Mouse (Mus musculus): Measurements from ENCODE around the gene Hexdc. TPM values are rescaled to one million over a fixed set of nuclear protein-coding genes. Genes with fewer than 3 reads are reported as not detected.
A peak's percentile ranks its signal among the peaks of the same experiment; 100 is the strongest.

Gene Hexdc
- polyA plus RNA-seq, 1 experiment from 2014 or later = 7.0 TPM

DNA sequence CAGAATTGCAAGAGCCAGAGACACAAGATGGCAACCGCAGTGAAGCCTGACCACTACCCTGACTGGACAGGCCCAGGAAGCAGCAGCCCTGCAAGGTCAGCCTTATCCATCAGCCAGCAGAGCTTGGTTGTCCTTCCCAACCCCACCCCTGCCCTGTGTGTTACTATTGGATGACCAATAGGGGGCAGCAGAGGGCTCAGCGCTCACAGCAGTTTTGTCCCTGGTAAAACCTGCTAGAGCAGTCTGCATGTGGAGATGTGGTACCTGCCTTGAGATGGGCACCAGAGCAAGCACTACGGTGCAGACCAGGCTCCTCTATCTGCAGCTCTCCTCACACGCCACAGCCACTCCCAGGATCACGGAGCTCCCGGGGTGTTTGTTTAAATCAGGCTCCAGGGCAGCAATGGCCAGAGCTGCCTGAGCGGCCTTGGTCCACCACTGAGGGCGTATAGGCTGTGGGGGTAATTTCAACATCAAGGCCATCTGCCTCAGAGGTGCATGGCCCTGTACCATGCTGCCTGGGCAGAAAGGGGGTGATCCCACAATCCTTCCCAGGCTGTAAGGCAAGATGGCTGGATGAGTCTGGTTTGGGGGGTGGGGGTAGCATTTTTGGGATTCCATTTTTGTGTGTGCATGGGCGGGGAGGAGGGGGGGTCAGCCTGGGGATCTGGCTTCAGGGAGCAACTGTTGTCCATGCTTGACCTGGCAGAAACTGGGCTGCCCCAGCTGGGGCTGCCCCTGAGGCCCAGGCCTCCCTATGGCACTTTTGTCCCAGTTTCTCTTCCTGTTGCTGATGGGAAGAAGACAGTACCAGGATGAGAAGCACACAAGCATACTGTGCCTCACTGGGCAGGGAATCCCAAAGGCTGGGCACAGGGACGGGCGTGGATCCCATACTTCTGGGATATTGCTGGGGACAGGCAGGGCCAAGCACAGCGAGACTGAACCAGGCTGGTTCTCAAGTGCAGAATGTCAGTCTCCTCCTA lies 27.7 kb upstream of the Hexdc start:
- Histone ChIP-seq H3K4me3 (ENCODE audit: low read depth, low read length) (no peak overlapping the region), H3K4me2 (ENCODE audit: low read depth) (no peak overlapping the region), H3K4me1 (ENCODE audit: control insufficient read depth, insufficient read depth, low read length) (0 out of 2 replicates have a peak, but pooled peaks cover 4% of the 10 kb centered on the region), H3K9ac (ENCODE audit: low read length) (no peak overlapping the region), H3K36me3 (ENCODE audit: control insufficient read depth, insufficient read depth, low read length) (no peaks in the 10 kb centered on the region), H3K9me3 (ENCODE audit: control insufficient read depth, low read length) (no peaks in the 10 kb centered on the region), H3K27me3 (ENCODE audit: control insufficient read depth, insufficient read depth, low read length) (no peaks in the 10 kb centered on the region), H3K27ac (ENCODE audit: low read depth, low read length) (no peak overlapping the region)
- ATAC-seq (ENCODE audit: insufficient read depth, low FRiP score, low TSS enrichment) (no peak; the same call in 1 of the 2 replicates), DNase-seq (ENCODE audit: low spot score) (peak; percentile 56)
- WGBS = 54% methylated on average over 12 of the region's 12 CpGs

DNA sequence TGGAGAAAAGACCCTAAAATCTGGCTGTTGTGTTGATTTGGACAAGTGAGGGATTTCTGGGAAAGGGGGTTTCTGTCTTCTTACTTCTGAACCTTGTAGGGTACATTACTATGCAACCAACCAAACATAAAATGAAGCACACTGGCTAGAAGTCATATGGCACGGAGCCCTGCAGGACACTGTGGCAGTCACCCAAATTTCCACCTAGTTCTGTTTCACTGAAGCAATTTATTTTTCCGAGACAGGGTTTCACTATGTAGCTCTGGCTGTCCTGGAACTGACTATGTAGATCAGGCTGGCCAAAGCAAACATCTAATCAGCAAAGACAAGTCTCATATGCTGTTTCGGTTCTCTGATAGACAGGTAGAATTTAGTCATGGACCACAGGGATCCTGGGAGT lies 14.6 kb upstream of the Hexdc start:
- Histone ChIP-seq H3K9me3 (ENCODE audit: control insufficient read depth, low read length) (no peaks in the 10 kb centered on the region), H3K4me1 (ENCODE audit: control insufficient read depth, insufficient read depth, low read length) (no peaks in the 10 kb centered on the region), H3K4me2 (ENCODE audit: low read depth) (no peak overlapping the region), H3K27ac (ENCODE audit: low read depth, low read length) (no peak overlapping the region), H3K9ac (ENCODE audit: low read length) (no peak overlapping the region), H3K36me3 (ENCODE audit: control insufficient read depth, insufficient read depth, low read length) (no peaks in the 10 kb centered on the region), H3K4me3 (ENCODE audit: low read depth, low read length) (no peak overlapping the region), H3K27me3 (ENCODE audit: control insufficient read depth, insufficient read depth, low read length) (no peaks in the 10 kb centered on the region)
- 90% methylated on average over 3 of the region's 3 CpGs for WGBS
- DNase-seq (ENCODE audit: low spot score) (no peak), ATAC-seq (ENCODE audit: insufficient read depth, low FRiP score, low TSS enrichment) (no peak)

DNA sequence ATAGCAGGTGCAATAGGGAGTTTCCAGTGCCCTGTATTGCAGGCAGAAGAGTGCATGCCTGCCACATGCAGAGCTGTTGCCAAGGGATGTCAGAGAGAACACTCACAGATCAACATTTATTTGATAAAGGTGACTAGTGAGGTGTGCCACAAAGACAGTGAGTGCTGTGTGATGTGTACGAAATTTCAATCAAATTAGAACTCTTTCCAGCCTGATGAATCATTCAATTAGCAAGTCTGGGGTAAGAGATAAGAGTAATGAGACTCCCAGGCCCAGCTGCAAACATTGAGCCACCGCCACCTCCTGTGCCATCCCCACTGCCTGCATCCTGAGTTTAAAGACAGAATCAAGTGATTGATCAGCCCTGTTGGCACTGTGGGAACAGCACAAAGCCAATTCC lies 11.5 kb upstream of the Hexdc start:
- Histone ChIP-seq H3K36me3 (ENCODE audit: control insufficient read depth, insufficient read depth, low read length) (no peaks in the 10 kb centered on the region), H3K4me1 (ENCODE audit: control insufficient read depth, insufficient read depth, low read length) (no peaks in the 10 kb centered on the region), H3K9ac (ENCODE audit: low read length) (no peak overlapping the region), H3K27me3 (ENCODE audit: control insufficient read depth, insufficient read depth, low read length) (no peaks in the 10 kb centered on the region), H3K27ac (ENCODE audit: low read depth, low read length) (no peak overlapping the region), H3K9me3 (ENCODE audit: control insufficient read depth, low read length) (no peaks in the 10 kb centered on the region), H3K4me2 (ENCODE audit: low read depth) (no peak overlapping the region), H3K4me3 (ENCODE audit: low read depth, low read length) (no peak overlapping the region)
- no peak for DNase-seq (ENCODE audit: low spot score)
- 75% methylated on average over 2 of the region's 2 CpGs for WGBS
- ATAC-seq (ENCODE audit: insufficient read depth, low FRiP score, low TSS enrichment) = no peak

DNA sequence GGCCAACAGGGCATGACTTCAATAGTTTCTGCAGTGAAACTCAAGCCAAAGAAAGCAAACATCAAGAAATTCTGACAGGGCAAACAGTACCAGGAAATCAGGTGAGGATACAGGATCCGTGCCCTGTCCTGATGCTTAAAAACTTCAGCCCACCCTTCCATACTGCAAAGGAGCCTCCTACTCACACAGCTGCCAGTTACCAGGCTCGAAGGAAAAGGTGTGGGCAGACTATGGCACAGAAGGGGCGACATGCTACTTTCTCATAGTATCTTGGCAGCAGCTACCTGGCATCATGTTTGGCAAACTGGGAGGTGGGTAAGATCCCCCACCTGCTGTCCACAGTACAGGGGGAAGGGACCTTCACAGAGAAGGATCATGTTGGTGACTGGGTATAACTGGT lies 10.8 kb upstream of the Hexdc start:
- Histone ChIP-seq H3K9ac (ENCODE audit: low read length) (no peak overlapping the region), H3K4me1 (ENCODE audit: control insufficient read depth, insufficient read depth, low read length) (no peaks in the 10 kb centered on the region), H3K36me3 (ENCODE audit: control insufficient read depth, insufficient read depth, low read length) (no peaks in the 10 kb centered on the region), H3K9me3 (ENCODE audit: control insufficient read depth, low read length) (no peaks in the 10 kb centered on the region), H3K27me3 (ENCODE audit: control insufficient read depth, insufficient read depth, low read length) (no peaks in the 10 kb centered on the region), H3K4me3 (ENCODE audit: low read depth, low read length) (no peak overlapping the region), H3K27ac (ENCODE audit: low read depth, low read length) (no peak overlapping the region), H3K4me2 (ENCODE audit: low read depth) (no peak overlapping the region)
- ATAC-seq (ENCODE audit: insufficient read depth, low FRiP score, low TSS enrichment) (no peak), DNase-seq (ENCODE audit: low spot score) (no peak)
- WGBS = 80% methylated on average over 3 of the region's 3 CpGs

DNA sequence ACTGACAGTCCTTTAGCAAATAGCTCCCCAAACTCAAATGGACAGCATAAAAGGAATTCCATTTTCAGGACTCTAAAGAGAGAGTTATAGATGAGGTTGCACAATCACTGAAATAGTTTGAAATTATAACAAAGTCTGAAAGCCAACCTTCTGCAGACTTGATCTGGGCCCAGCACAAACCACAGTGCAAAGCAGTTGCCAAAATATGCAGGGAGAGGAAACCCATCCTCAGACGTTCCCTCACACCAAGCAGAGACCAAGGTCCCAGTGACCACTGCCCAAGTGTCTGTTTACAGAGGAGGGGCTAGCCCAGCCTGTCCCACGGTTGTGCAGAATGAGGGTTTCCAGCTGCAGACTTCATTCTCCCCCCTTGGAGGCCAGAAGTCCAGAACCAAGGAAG lies 5.6 kb upstream of the Hexdc start:
- H3K36me3 ChIP-seq (ENCODE audit: control insufficient read depth, insufficient read depth, low read length) = no peaks in the 10 kb centered on the region
- WGBS = 65% methylated on average over 2 of the region's 2 CpGs
- no peaks in the 10 kb centered on the region for H3K4me1 ChIP-seq (ENCODE audit: control insufficient read depth, insufficient read depth, low read length)
- no peaks in the 10 kb centered on the region for H3K27me3 ChIP-seq (ENCODE audit: control insufficient read depth, insufficient read depth, low read length)
- no peak overlapping the region for H3K4me2 ChIP-seq (ENCODE audit: low read depth)
- no peaks in the 10 kb centered on the region for H3K9me3 ChIP-seq (ENCODE audit: control insufficient read depth, low read length)
- H3K9ac ChIP-seq (ENCODE audit: low read length) = no peak overlapping the region
- no peak overlapping the region for H3K27ac ChIP-seq (ENCODE audit: low read depth, low read length)
- ATAC-seq (ENCODE audit: insufficient read depth, low FRiP score, low TSS enrichment) (no peak), DNase-seq (ENCODE audit: low spot score) (no peak)
- no peak overlapping the region for H3K4me3 ChIP-seq (ENCODE audit: low read depth, low read length)

GRCm38 (mm10) chr11:121199851-121200250 lies 4.4 kb upstream of the Hexdc start:
- Histone ChIP-seq H3K4me3 (ENCODE audit: low read depth, low read length) (no peak overlapping the region), H3K36me3 (ENCODE audit: control insufficient read depth, insufficient read depth, low read length) (no peaks in the 10 kb centered on the region), H3K9me3 (ENCODE audit: control insufficient read depth, low read length) (no peaks in the 10 kb centered on the region), H3K9ac (ENCODE audit: low read length) (no peak overlapping the region), H3K4me1 (ENCODE audit: control insufficient read depth, insufficient read depth, low read length) (no peaks in the 10 kb centered on the region), H3K4me2 (ENCODE audit: low read depth) (no peak overlapping the region), H3K27me3 (ENCODE audit: control insufficient read depth, insufficient read depth, low read length) (no peaks in the 10 kb centered on the region), H3K27ac (ENCODE audit: low read depth, low read length) (no peak overlapping the region)
- WGBS = 83% methylated on average over 4 of the region's 4 CpGs
- DNase-seq (ENCODE audit: low spot score) (no peak), ATAC-seq (ENCODE audit: insufficient read depth, low FRiP score, low TSS enrichment) (no peak)

DNA sequence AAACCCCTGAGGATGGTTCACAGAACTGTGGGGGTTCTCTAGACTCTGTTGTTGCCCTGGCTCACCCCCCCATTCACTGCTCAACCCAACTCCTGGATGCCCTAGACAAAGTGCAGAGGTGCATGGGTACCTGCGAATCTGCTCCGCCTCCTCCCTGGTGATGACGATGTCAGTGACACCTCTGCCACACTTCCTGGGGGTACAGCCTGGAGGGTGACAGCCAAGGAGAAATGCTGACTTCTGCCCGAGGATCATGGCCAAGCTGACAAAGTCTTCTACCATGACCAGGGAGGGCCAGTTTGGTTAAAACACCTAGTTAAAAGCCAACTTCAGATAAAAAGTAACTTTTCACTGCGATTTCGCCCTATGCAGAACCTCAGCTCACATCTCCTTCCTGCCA lies 3.5 kb upstream of the Hexdc start:
- Histone ChIP-seq H3K27me3 (ENCODE audit: control insufficient read depth, insufficient read depth, low read length) (no peaks in the 10 kb centered on the region), H3K4me3 (ENCODE audit: low read depth, low read length) (no peak overlapping the region), H3K4me2 (ENCODE audit: low read depth) (no peak overlapping the region), H3K9ac (ENCODE audit: low read length) (no peak overlapping the region), H3K36me3 (ENCODE audit: control insufficient read depth, insufficient read depth, low read length) (no peaks in the 10 kb centered on the region), H3K27ac (ENCODE audit: low read depth, low read length) (no peak overlapping the region), H3K9me3 (ENCODE audit: control insufficient read depth, low read length) (no peaks in the 10 kb centered on the region), H3K4me1 (ENCODE audit: control insufficient read depth, insufficient read depth, low read length) (no peaks in the 10 kb centered on the region)
- WGBS = 90% methylated on average over 6 of the region's 6 CpGs
- DNase-seq (ENCODE audit: low spot score) (no peak), ATAC-seq (ENCODE audit: insufficient read depth, low FRiP score, low TSS enrichment) (no peak)

DNA sequence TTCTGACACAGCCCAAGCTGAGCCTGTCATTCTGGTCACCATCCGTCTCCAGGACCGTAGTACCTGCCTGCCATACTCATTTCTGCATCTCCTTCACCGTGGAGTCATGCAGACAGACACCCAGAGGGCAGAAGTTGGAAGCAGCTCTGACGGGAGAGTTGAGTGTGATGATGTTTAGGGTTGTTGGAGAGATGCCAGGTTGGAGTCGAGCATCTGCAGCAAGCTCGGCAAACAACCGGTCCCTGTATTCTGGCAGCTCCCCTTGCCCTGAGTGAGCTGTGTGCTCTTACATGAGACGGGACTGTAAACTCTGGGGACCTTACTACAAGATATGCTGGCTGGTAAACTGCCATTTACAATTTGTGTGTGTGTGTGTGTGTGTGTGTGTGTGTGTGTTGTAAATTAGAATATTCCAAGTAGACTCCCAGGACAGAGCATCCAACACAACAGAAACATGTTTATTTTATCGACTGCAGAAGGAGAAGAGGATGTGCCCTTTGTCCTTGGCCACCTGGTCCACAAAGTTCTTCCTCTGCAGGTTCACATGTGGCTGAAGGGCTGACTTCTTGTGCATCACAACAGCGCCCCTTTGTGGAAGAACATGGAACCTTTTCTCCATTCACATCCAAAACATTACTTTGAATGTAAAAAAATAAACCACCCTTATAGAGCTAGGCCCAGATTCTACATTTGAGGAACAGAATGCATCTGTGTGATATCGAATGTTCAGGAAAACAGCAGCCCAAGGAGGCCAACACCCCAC lies 2.6 kb upstream of the Hexdc start:
- no peak for ATAC-seq (ENCODE audit: insufficient read depth, low FRiP score, low TSS enrichment)
- DNase-seq (ENCODE audit: low spot score) = peak; percentile 16
- no peaks in the 10 kb centered on the region for H3K9me3 ChIP-seq (ENCODE audit: control insufficient read depth, low read length)
- no peak overlapping the region for H3K4me2 ChIP-seq (ENCODE audit: low read depth)
- H3K27me3 ChIP-seq (ENCODE audit: control insufficient read depth, insufficient read depth, low read length) = no peaks in the 10 kb centered on the region
- H3K4me3 ChIP-seq (ENCODE audit: low read depth, low read length) = no peak overlapping the region
- 72% methylated on average over 11 of the region's 11 CpGs for WGBS
- no peak overlapping the region for H3K9ac ChIP-seq (ENCODE audit: low read length)
- no peaks in the 10 kb centered on the region for H3K36me3 ChIP-seq (ENCODE audit: control insufficient read depth, insufficient read depth, low read length)
- H3K4me1 ChIP-seq (ENCODE audit: control insufficient read depth, insufficient read depth, low read length) = no peaks in the 10 kb centered on the region
- H3K27ac ChIP-seq (ENCODE audit: low read depth, low read length) = no peak overlapping the region
